Mouse (Mus musculus): ENCODE data around the gene As3mt. TPM values are rescaled to one million over a fixed set of nuclear protein-coding genes. Genes with fewer than 3 reads are reported as not detected.

Gene As3mt
- polyA plus RNA-seq (2016; fragmentation: Nextera tagmentation; extraction: Ambion mirVana), result 31.1 and 32.0 TPM in 2 replicates

- Histone ChIP-seq H3K27me3 (no peaks in the 10 kb centered on the region), H3K4me1 (peaks cover 14% of the 10 kb centered on the region), H3K36me3 (no peaks in the 10 kb centered on the region), H3K9ac (peak within 1 kb of the TSS; percentile 62), H3K4me3 (peak within 1 kb of the TSS; percentile 50), H3K27ac (peak within 1 kb of the TSS; percentile 18; the same call in 1 of the 2 replicates), H3K4me2 (replicated peaks) (peak within 1 kb of the TSS; percentile 66), H3K9me3 (replicated peaks) (no peaks in the 10 kb centered on the region)
- 15% methylated on average over 31 of the region's 31 CpGs for WGBS
- ATAC-seq (ENCODE audit: low FRiP score), result peak; percentile 56; the same call in 1 of the 2 replicates
Observed at GRCm38 (mm10) chr19:46707296-46708151, at the start of gene As3mt. As3mt (plus strand) TSS chr19:46707458.

- H3K4me1 ChIP-seq, result no peaks in the 10 kb centered on the region
- H3K36me3 ChIP-seq, result peaks cover 40% of the 10 kb centered on the region
- no peak overlapping the region for H3K9ac ChIP-seq
- no peak for ATAC-seq (ENCODE audit: low FRiP score)
- no peaks in the 10 kb centered on the region for H3K27me3 ChIP-seq
- no peaks in the 10 kb centered on the region; the same call in 1 of the 2 replicates for H3K9me3 ChIP-seq (replicated peaks)
- H3K27ac ChIP-seq, result no peak overlapping the region
- 97% methylated on average over 7 of the region's 7 CpGs for WGBS
- no peak overlapping the region for H3K4me3 ChIP-seq
- H3K4me2 ChIP-seq (replicated peaks), result no peak overlapping the region
Observed at GRCm38 (mm10) chr19:46658348-46658747, 48.9 kb upstream of the As3mt start.

- WGBS, result 87% methylated on average over 9 of the region's 9 CpGs
- H3K27me3 ChIP-seq, result no peaks in the 10 kb centered on the region
- H3K27ac ChIP-seq, result no peak overlapping the region
- no peak overlapping the region for H3K4me2 ChIP-seq (replicated peaks)
- H3K9me3 ChIP-seq (replicated peaks), result no peaks in the 10 kb centered on the region; the same call in 1 of the 2 replicates
- peaks cover 35% of the 10 kb centered on the region for H3K36me3 ChIP-seq
- no peak for ATAC-seq (ENCODE audit: low FRiP score)
- no peak overlapping the region for H3K9ac ChIP-seq
- no peak overlapping the region for H3K4me3 ChIP-seq
- H3K4me1 ChIP-seq, result no peaks in the 10 kb centered on the region
Observed at GRCm38 (mm10) chr19:46658851-46659250, 48.4 kb upstream of the As3mt start.

GRCm38 (mm10) chr19:46661511-46661910 is 45.7 kb upstream of the As3mt start:
- Histone ChIP-seq H3K9ac (no peak overlapping the region), H3K4me1 (peaks cover 5% of the 10 kb centered on the region), H3K27me3 (no peaks in the 10 kb centered on the region), H3K4me2 (replicated peaks) (no peak overlapping the region), H3K36me3 (peaks cover 9% of the 10 kb centered on the region), H3K27ac (no peak overlapping the region), H3K4me3 (no peak overlapping the region), H3K9me3 (replicated peaks) (no peaks in the 10 kb centered on the region; the same call in 1 of the 2 replicates)
- WGBS, result 76% methylated on average over 4 of the region's 4 CpGs
- ATAC-seq (ENCODE audit: low FRiP score), result no peak

- peaks cover 2% of the 10 kb centered on the region for H3K36me3 ChIP-seq
- peaks cover 5% of the 10 kb centered on the region for H3K4me1 ChIP-seq
- H3K4me2 ChIP-seq (replicated peaks), result no peak overlapping the region
- no peak overlapping the region for H3K27ac ChIP-seq
- H3K27me3 ChIP-seq, result no peaks in the 10 kb centered on the region
- no peak overlapping the region for H3K4me3 ChIP-seq
- ATAC-seq (ENCODE audit: low FRiP score), result no peak
- no peaks in the 10 kb centered on the region; the same call in 1 of the 2 replicates for H3K9me3 ChIP-seq (replicated peaks)
- WGBS, result 84% methylated on average over 8 of the region's 8 CpGs
- H3K9ac ChIP-seq, result no peak overlapping the region
Observed at GRCm38 (mm10) chr19:46662214-46662613, 45.0 kb upstream of the As3mt start.

GRCm38 (mm10) chr19:46662784-46663183 is 44.5 kb upstream of the As3mt start:
- H3K27me3 ChIP-seq, result no peaks in the 10 kb centered on the region
- H3K4me1 ChIP-seq, result peaks cover 5% of the 10 kb centered on the region
- H3K9me3 ChIP-seq (replicated peaks), result no peaks in the 10 kb centered on the region
- H3K36me3 ChIP-seq, result no peaks in the 10 kb centered on the region
- no peak overlapping the region for H3K27ac ChIP-seq
- ATAC-seq (ENCODE audit: low FRiP score), result no peak
- WGBS, result 83% methylated on average over 6 of the region's 6 CpGs
- H3K4me2 ChIP-seq (replicated peaks), result no peak overlapping the region
- H3K4me3 ChIP-seq, result no peak overlapping the region
- no peak overlapping the region for H3K9ac ChIP-seq

- Histone ChIP-seq H3K9ac (no peak overlapping the region), H3K4me1 (peaks cover 5% of the 10 kb centered on the region), H3K4me2 (replicated peaks) (no peak overlapping the region), H3K27ac (no peak overlapping the region), H3K36me3 (no peaks in the 10 kb centered on the region), H3K4me3 (no peak overlapping the region), H3K9me3 (replicated peaks) (no peaks in the 10 kb centered on the region), H3K27me3 (no peaks in the 10 kb centered on the region)
- ATAC-seq (ENCODE audit: low FRiP score), result no peak
- WGBS, result 58% methylated on average over 7 of the region's 7 CpGs
Observed at GRCm38 (mm10) chr19:46665474-46665873, 41.8 kb upstream of the As3mt start.

GRCm38 (mm10) chr19:46667300-46667699 is 40.0 kb upstream of the As3mt start:
- no peak overlapping the region for H3K9ac ChIP-seq
- no peak for ATAC-seq (ENCODE audit: low FRiP score)
- 62% methylated on average over 11 of the region's 11 CpGs for WGBS
- H3K36me3 ChIP-seq, result no peaks in the 10 kb centered on the region
- no peaks in the 10 kb centered on the region for H3K27me3 ChIP-seq
- H3K4me3 ChIP-seq, result no peak overlapping the region
- H3K27ac ChIP-seq, result no peak overlapping the region
- H3K4me2 ChIP-seq (replicated peaks), result no peak overlapping the region
- peaks cover 8% of the 10 kb centered on the region for H3K4me1 ChIP-seq
- no peaks in the 10 kb centered on the region for H3K9me3 ChIP-seq (replicated peaks)

- H3K27ac ChIP-seq, result no peak overlapping the region
- no peaks in the 10 kb centered on the region for H3K36me3 ChIP-seq
- ATAC-seq (ENCODE audit: low FRiP score), result no peak
- H3K4me1 ChIP-seq, result peaks cover 8% of the 10 kb centered on the region
- no peaks in the 10 kb centered on the region for H3K9me3 ChIP-seq (replicated peaks)
- no peak overlapping the region for H3K4me3 ChIP-seq
- H3K9ac ChIP-seq, result no peak overlapping the region
- WGBS, result 88% methylated on average over 10 of the region's 10 CpGs
- no peak overlapping the region for H3K4me2 ChIP-seq (replicated peaks)
- H3K27me3 ChIP-seq, result no peaks in the 10 kb centered on the region
Observed at GRCm38 (mm10) chr19:46668263-46668662, 39.0 kb upstream of the As3mt start.

- no peak overlapping the region for H3K9ac ChIP-seq
- 87% methylated on average over 5 of the region's 5 CpGs for WGBS
- no peak for ATAC-seq (ENCODE audit: low FRiP score)
- no peaks in the 10 kb centered on the region for H3K36me3 ChIP-seq
- H3K27me3 ChIP-seq, result no peaks in the 10 kb centered on the region
- peaks cover 8% of the 10 kb centered on the region for H3K4me1 ChIP-seq
- H3K9me3 ChIP-seq (replicated peaks), result no peaks in the 10 kb centered on the region
- no peak overlapping the region for H3K27ac ChIP-seq
- H3K4me2 ChIP-seq (replicated peaks), result no peak overlapping the region
- no peak overlapping the region for H3K4me3 ChIP-seq
Observed at GRCm38 (mm10) chr19:46669802-46670201, 37.5 kb upstream of the As3mt start.

GRCm38 (mm10) chr19:46670691-46671090 is 36.6 kb upstream of the As3mt start:
- H3K4me1 ChIP-seq, result peaks cover 3% of the 10 kb centered on the region; the same call in 1 of the 2 replicates
- H3K4me3 ChIP-seq, result no peak overlapping the region
- WGBS, result 33% methylated on average over 13 of the region's 13 CpGs
- H3K4me2 ChIP-seq (replicated peaks), result 0 out of 2 replicates have a peak overlapping the region, but pooled peaks have one; percentile 11
- no peaks in the 10 kb centered on the region for H3K27me3 ChIP-seq
- H3K36me3 ChIP-seq, result no peaks in the 10 kb centered on the region
- no peaks in the 10 kb centered on the region for H3K9me3 ChIP-seq (replicated peaks)
- no peak overlapping the region for H3K27ac ChIP-seq
- 0 out of 2 replicates have a peak overlapping the region, but pooled peaks have one; percentile 3 for H3K9ac ChIP-seq
- no peak for ATAC-seq (ENCODE audit: low FRiP score)

GRCm38 (mm10) chr19:46672766-46673418 is 34.4 kb upstream of the As3mt start, which contains the start of gene Cyp17a1:
Cyp17a1 (minus strand) TSS chr19:46673172.
- Histone ChIP-seq H3K27ac (no peak within 1 kb of the TSS), H3K4me2 (replicated peaks) (no peak within 1 kb of the TSS), H3K4me1 (0 out of 2 replicates have a peak, but pooled peaks cover 3% of the 10 kb centered on the region), H3K36me3 (no peaks in the 10 kb centered on the region), H3K4me3 (no peak within 1 kb of the TSS), H3K9ac (no peak within 1 kb of the TSS), H3K27me3 (no peaks in the 10 kb centered on the region), H3K9me3 (replicated peaks) (no peaks in the 10 kb centered on the region)
- 67% methylated on average over 5 of the region's 5 CpGs for WGBS
- no peak for ATAC-seq (ENCODE audit: low FRiP score)
